Mouse (Mus musculus) midbrain, embryonic 15.5 days (tissue): ENCODE results near the gene Tsc22d2. TPM values are rescaled to one million over a fixed set of nuclear protein-coding genes. Genes with fewer than 3 reads are reported as not detected.

ENCODE experiments used
- ATAC-seq: fragments of 200-750 bp; cut with Nextera tagmentation; replicated peaks from 2 replicates; pipeline ENCODE4 v1.8.0; 2017; ENCODE audit warnings: moderate TSS enrichment
- H3K27ac ChIP-seq: fragments of 300-500 bp; sonication (generic); 2 replicates; pipeline ENCODE4 v1.5.1; 2015; ENCODE audit warnings: mild to moderate bottlenecking, inconsistent platforms
- H3K27me3 ChIP-seq: fragments of 300-500 bp; sonication (generic); replicated peaks from 2 replicates; pipeline ENCODE4 v1.6.1; 2015; ENCODE audit warnings: inconsistent platforms
- H3K36me3 ChIP-seq: fragments of 300-500 bp; sonication (generic); replicated peaks from 2 replicates; pipeline ENCODE4 v1.6.1; 2015; ENCODE audit warnings: inconsistent platforms
- H3K4me1 ChIP-seq: fragments of 300-500 bp; sonication (generic); 2 replicates; pipeline ENCODE4 v1.6.1; 2015; ENCODE audit warnings: inconsistent platforms
- H3K4me2 ChIP-seq: fragments of 300-500 bp; sonication (generic); 2 replicates; pipeline ENCODE4 v1.6.1; 2015; ENCODE audit warnings: inconsistent platforms, mild to moderate bottlenecking, moderate library complexity
- H3K4me3 ChIP-seq: fragments of 300-500 bp; sonication (generic); 2 replicates; pipeline ENCODE4 v1.5.1; 2015; ENCODE audit warnings: mild to moderate bottlenecking, inconsistent platforms
- H3K9ac ChIP-seq: fragments of 300-500 bp; sonication (generic); 2 replicates; pipeline ENCODE4 v1.6.1; 2015; ENCODE audit warnings: mild to moderate bottlenecking, inconsistent platforms
- H3K9me3 ChIP-seq: fragments of 300-500 bp; sonication (generic); 2 replicates; pipeline ENCODE4 v1.6.1; 2016; ENCODE audit warnings: inconsistent platforms
- WGBS: fragments of 180-500 bp; shearing (Covaris S2); methylation state at CpG from one replicate; pipeline ENCODE4 v1.1.7; 2015; ENCODE audit warnings: mixed read lengths; 5-methylcytosine and 5-hydroxymethylcytosine counted together
- polyA plus RNA-seq: library from polyadenylated mRNA; unstranded; fragments of >200 nt; fragmentation: Nextera tagmentation; extraction: Ambion mirVana; gene quantifications from 2 replicates; pipeline ENCODE4 v1.2.1, GENCODE M21; 2015

Tsc22d2 gene
- polyA plus RNA-seq, 1 experiment from 2014 or later, result 9.6 TPM

DNA sequence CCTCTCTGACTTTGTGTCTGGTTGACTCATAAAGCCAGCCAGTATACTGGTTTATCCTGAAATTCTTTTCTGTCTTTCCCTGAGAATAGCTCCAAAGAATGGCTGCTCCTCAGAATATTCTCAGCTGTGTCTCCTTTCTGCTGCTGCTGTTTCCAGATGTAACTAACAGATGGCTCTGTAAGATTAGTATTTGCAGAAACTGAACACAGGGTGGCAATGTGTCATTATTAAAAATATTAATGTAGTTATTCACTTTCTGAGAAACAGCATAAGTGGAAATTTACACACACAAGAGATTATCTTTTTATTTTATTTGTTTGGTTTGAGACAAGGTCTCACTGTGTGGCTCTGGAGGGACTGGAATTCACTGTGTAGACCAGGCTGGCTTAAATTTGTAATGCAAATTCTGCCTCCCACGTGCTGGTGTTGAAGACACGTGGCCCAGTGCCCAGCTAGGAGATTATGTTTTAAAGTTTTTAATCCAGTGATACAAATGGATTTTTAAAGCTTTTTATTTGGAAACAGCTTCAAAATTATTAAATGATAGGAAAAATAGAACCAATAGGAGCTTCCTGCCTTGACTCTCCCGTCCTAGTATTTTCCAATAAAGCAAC, 89.3 kb downstream of the Tsc22d2 start:
- no peaks in the 10 kb centered on the region for H3K9me3 ChIP-seq

DNA sequence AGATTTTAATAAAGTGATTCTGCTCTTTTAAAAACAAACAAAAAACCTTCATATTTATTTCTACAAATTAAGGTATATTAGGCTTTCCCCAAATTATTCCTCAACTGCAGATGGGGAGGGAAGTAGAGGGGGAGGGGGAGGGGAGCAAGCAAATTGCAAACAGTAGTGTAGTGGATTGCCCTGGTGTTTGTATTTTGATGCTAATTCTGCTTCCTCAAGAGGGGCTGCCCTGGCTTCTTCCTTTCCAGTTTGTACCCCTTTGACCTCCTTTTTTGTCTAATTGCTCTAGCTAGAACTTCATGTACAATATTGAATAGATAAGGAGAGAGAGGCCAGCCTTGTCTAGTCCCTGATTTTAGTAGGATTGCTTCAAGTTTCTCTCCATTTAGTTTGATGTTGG, 90.2 kb downstream of the Tsc22d2 start:
- Histone ChIP-seq H3K4me1 (no peaks in the 10 kb centered on the region), H3K4me2 (no peak overlapping the region), H3K36me3 (no peaks in the 10 kb centered on the region), H3K9ac (no peak overlapping the region), H3K27ac (no peak overlapping the region), H3K9me3 (no peaks in the 10 kb centered on the region), H3K27me3 (no peaks in the 10 kb centered on the region), H3K4me3 (no peak overlapping the region)
- no peak for ATAC-seq

More for the DNA sequence above, 89.3 kb downstream of the Tsc22d2 start:
- no peak for ATAC-seq
- no peak overlapping the region for H3K27ac ChIP-seq
- H3K4me2 ChIP-seq, result no peak overlapping the region
- H3K4me3 ChIP-seq, result no peak overlapping the region
- no peaks in the 10 kb centered on the region for H3K4me1 ChIP-seq
- no peak overlapping the region for H3K9ac ChIP-seq
- no peaks in the 10 kb centered on the region for H3K27me3 ChIP-seq
- H3K36me3 ChIP-seq, result no peaks in the 10 kb centered on the region
- WGBS, result 32% methylated on average over 3 of the region's 3 CpGs

DNA sequence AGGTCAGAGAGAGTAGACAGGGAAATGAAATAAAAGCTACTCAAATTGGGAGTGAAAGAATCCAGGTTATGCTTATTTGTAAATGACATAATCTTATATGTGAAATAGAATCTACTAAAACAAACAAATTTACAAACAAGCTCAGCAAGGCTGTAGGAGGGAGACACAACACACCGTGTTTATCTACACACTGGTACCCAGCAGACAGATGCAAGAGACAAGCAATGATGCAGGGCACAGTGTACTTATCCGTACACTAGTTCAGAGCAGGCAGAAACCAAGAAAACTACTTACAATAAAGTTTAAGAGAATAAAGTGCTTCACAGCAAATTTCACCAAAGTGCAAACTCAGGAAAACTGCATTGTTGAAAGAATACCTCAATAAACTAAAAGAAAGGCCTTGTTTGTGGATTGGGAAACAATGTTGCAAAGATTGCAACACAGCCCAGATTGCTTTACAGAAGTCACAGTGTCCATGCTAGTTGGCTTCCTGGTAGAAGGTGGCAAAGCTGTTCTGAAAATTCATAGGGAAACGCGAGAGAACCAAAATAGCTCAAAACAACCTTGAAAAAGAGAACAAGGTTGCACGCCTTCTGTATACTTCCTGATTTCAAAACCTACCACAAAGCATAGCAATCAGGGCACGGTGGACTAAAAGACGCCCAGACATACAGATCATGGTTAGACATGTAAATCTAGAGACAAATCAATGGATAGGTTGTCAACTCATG, 93.7 kb downstream of the Tsc22d2 start:
- 92% methylated on average over 7 of the region's 7 CpGs for WGBS
- Histone ChIP-seq H3K4me2 (no peak overlapping the region), H3K9me3 (no peaks in the 10 kb centered on the region)

DNA sequence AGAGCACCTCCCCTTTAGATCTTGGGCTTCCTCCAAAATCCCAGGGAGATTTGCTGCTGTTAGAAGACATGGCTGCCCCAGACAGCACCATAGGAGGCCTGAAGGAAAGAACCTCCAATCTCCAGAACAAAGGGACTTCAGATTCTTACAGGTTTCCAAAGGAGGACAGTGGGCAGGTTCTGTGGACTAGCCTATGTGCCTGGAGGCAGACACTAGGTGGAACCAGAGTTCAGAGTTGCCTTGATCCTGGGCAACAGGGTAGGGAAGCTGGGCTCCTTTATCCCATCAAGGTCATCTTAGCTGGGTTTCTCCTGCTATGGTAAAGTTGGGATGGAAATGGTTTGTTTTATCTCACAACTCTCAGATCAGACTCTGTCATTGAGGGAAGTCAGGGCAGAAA, 97.1 kb downstream of the Tsc22d2 start:
- H3K4me1 ChIP-seq, result no peaks in the 10 kb centered on the region
- no peak overlapping the region for H3K4me3 ChIP-seq
- H3K4me2 ChIP-seq, result no peak overlapping the region
- H3K9ac ChIP-seq, result no peak overlapping the region
- ATAC-seq, result no peak
- H3K27me3 ChIP-seq, result no peaks in the 10 kb centered on the region
- H3K27ac ChIP-seq, result no peak overlapping the region
- H3K36me3 ChIP-seq, result no peaks in the 10 kb centered on the region
- H3K9me3 ChIP-seq, result no peaks in the 10 kb centered on the region

More for the DNA sequence above, 93.7 kb downstream of the Tsc22d2 start:
- Histone ChIP-seq H3K27ac (no peak overlapping the region), H3K4me1 (no peaks in the 10 kb centered on the region), H3K9ac (no peak overlapping the region), H3K36me3 (no peaks in the 10 kb centered on the region), H3K4me3 (no peak overlapping the region), H3K27me3 (no peaks in the 10 kb centered on the region)
- no peak for ATAC-seq

GRCm38 (mm10) chr3:58512740-58513139, 98.2 kb downstream of the Tsc22d2 start:
- ATAC-seq, result no peak
- no peak overlapping the region for H3K27ac ChIP-seq
- no peaks in the 10 kb centered on the region for H3K27me3 ChIP-seq

DNA sequence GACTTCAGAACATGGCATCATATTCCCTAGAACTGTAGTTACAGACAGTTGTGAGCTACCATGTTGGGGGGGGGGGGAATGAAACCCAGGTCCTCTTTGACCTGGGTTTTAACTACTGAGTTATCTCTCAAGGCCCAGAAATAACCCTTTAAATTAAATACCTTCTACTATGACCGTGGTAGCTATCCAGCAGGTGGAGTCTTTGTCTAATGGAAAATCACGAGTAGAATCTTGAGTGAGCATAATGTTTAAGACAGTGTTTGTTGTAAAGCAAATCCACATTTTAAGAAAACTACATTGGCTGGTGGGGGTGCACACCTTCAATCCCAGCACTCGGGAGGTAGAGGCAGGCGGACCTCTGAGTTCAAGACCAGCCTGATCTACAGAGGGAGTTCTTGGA, 99.0 kb downstream of the Tsc22d2 start:
- ATAC-seq, result no peak
- no peak overlapping the region for H3K27ac ChIP-seq
- no peaks in the 10 kb centered on the region for H3K9me3 ChIP-seq
- no peak overlapping the region for H3K9ac ChIP-seq
- no peaks in the 10 kb centered on the region for H3K27me3 ChIP-seq
- H3K36me3 ChIP-seq, result no peaks in the 10 kb centered on the region
- WGBS, result 88% methylated on average over 4 of the region's 4 CpGs
- H3K4me3 ChIP-seq, result no peak overlapping the region
- H3K4me2 ChIP-seq, result no peak overlapping the region
- no peaks in the 10 kb centered on the region for H3K4me1 ChIP-seq

More at GRCm38 (mm10) chr3:58512740-58513139, 98.2 kb downstream of the Tsc22d2 start:
- Histone ChIP-seq H3K4me1 (no peaks in the 10 kb centered on the region), H3K36me3 (no peaks in the 10 kb centered on the region), H3K9ac (no peak overlapping the region), H3K4me2 (no peak overlapping the region), H3K9me3 (no peaks in the 10 kb centered on the region), H3K4me3 (no peak overlapping the region)
- WGBS, result 83% methylated on average over 3 of the region's 3 CpGs

- Histone ChIP-seq H3K27ac (no peak overlapping the region), H3K9ac (no peak overlapping the region), H3K4me2 (no peak overlapping the region), H3K4me3 (no peak overlapping the region), H3K9me3 (no peaks in the 10 kb centered on the region), H3K4me1 (no peaks in the 10 kb centered on the region), H3K27me3 (no peaks in the 10 kb centered on the region), H3K36me3 (no peaks in the 10 kb centered on the region)
- ATAC-seq, result no peak
- whole genome bisulfite sequencing, result 94% methylated on average over 1 of the region's 1 CpGs
Observed at GRCm38 (mm10) chr3:58515947-58516601, 101.6 kb downstream of the Tsc22d2 start.

Other genes starting within 250 kb of the Tsc22d2 start
- 33.5 and 34.6 TPM in 2 replicates for gene Eif2a, start 111.1 kb downstream of the Tsc22d2 start, polyA plus RNA-seq
- 52.3 and 53.8 TPM in 2 replicates for gene Serp1, start 111.2 kb downstream of the Tsc22d2 start, polyA plus RNA-seq
- 20.7 and 22.4 TPM in 2 replicates for gene Selenot, start 161.9 kb downstream of the Tsc22d2 start, polyA plus RNA-seq
- gene Erich6, start 222.5 kb downstream of the Tsc22d2 start, polyA plus RNA-seq, result 0.29 and 0.30 TPM in 2 replicates